Mouse (Mus musculus) testis, adult 2 months (tissue): ENCODE measurements around the gene Prps1l3. TPM values are rescaled to one million over a fixed set of nuclear protein-coding genes. Genes with fewer than 3 reads are reported as not detected.

Source experiments
- H3K27ac ChIP-seq: fragments of 200-500 bp; 2 replicates; pipeline ENCODE4 v1.5.1; 2012; ENCODE audit warnings: low read depth, low read length; ENCODE audit not compliant: control insufficient read depth, insufficient read depth
- H3K27me3 ChIP-seq: fragments of 200-500 bp; 2 replicates; pipeline ENCODE4 v1.6.1; 2012; ENCODE audit warnings: mild to moderate bottlenecking, low read length, moderate library complexity; ENCODE audit not compliant: control insufficient read depth, insufficient read depth
- H3K36me3 ChIP-seq: fragments of 200-500 bp; 2 replicates; pipeline ENCODE4 v1.6.1; 2012; ENCODE audit warnings: mild to moderate bottlenecking, low read length; ENCODE audit not compliant: control insufficient read depth, insufficient read depth
- H3K4me1 ChIP-seq: fragments of 200-500 bp; 2 replicates; pipeline ENCODE4 v1.6.1; 2012; ENCODE audit warnings: low read length; ENCODE audit not compliant: control insufficient read depth, insufficient read depth
- H3K4me3 ChIP-seq: fragments of 200-500 bp; 2 replicates; pipeline ENCODE4 v1.5.1; 2012; ENCODE audit warnings: low read depth, mild to moderate bottlenecking, low read length, moderate library complexity, mixed read lengths; ENCODE audit not compliant: control insufficient read depth
- CTCF ChIP-seq: fragments of 200-500 bp; IDR thresholded peaks from 2 replicates; pipeline ENCODE4 v1.5.1; 2012; ENCODE audit warnings: low read depth, mild to moderate bottlenecking, inconsistent platforms, low read length, moderate library complexity; ENCODE audit not compliant: control insufficient read depth, insufficient read depth, insufficient replicate concordance
- POLR2A ChIP-seq: fragments of 200-500 bp; IDR thresholded peaks from 2 replicates; pipeline ENCODE4 v1.6.1; 2012; ENCODE audit warnings: low read depth, mild to moderate bottlenecking, inconsistent platforms, low read length, moderate library complexity; ENCODE audit not compliant: control insufficient read depth
- polyA plus RNA-seq: library from polyadenylated mRNA; depleted of rRNA; stranded (reverse); fragments of >200 nt; gene quantifications from 2 replicates; pipeline ENCODE4 v1.2.3, GENCODE M21; 2012; rRNA removed

Prps1l3 gene
- polyA plus RNA-seq, 1 experiment: 18.8 TPM

GRCm38 (mm10) chr12:57243671-57244495, 13.7 kb downstream of the Prps1l3 start:
- H3K4me3 ChIP-seq: no peak overlapping the region
- H3K27ac ChIP-seq: no peak overlapping the region
- no peaks in the 10 kb centered on the region for H3K36me3 ChIP-seq
- TF ChIP-seq POLR2A: no peak
- no peak for TF ChIP-seq CTCF
- no peaks in the 10 kb centered on the region for H3K27me3 ChIP-seq
- H3K4me1 ChIP-seq: no peaks in the 10 kb centered on the region

- no peak overlapping the region for H3K27ac ChIP-seq
- no peaks in the 10 kb centered on the region for H3K27me3 ChIP-seq
Observed at GRCm38 (mm10) chr12:57258572-57258971, 28.4 kb downstream of the Prps1l3 start.

GRCm38 (mm10) chr12:57275456-57275855, 45.2 kb downstream of the Prps1l3 start:
- no peak overlapping the region for H3K4me3 ChIP-seq
- no peak overlapping the region for H3K27ac ChIP-seq
- TF ChIP-seq POLR2A (no peak), CTCF (no peak)

More at GRCm38 (mm10) chr12:57258572-57258971, 28.4 kb downstream of the Prps1l3 start:
- no peak overlapping the region for H3K4me3 ChIP-seq
- H3K4me1 ChIP-seq: no peaks in the 10 kb centered on the region
- TF ChIP-seq CTCF (no peak), POLR2A (no peak)
- H3K36me3 ChIP-seq: no peaks in the 10 kb centered on the region

GRCm38 (mm10) chr12:57281155-57282114, 51.2 kb downstream of the Prps1l3 start:
- no peaks in the 10 kb centered on the region for H3K36me3 ChIP-seq
- no peak overlapping the region for H3K27ac ChIP-seq
- H3K27me3 ChIP-seq: no peaks in the 10 kb centered on the region
- no peak for TF ChIP-seq POLR2A
- no peak for TF ChIP-seq CTCF
- H3K4me3 ChIP-seq: no peak overlapping the region
- H3K4me1 ChIP-seq: no peaks in the 10 kb centered on the region

More at GRCm38 (mm10) chr12:57275456-57275855, 45.2 kb downstream of the Prps1l3 start:
- Histone ChIP-seq H3K27me3 (no peaks in the 10 kb centered on the region), H3K4me1 (no peaks in the 10 kb centered on the region), H3K36me3 (no peaks in the 10 kb centered on the region)

GRCm38 (mm10) chr12:57285303-57286059, 55.3 kb downstream of the Prps1l3 start:
- Histone ChIP-seq H3K4me1 (no peaks in the 10 kb centered on the region), H3K4me3 (no peak overlapping the region), H3K27me3 (no peaks in the 10 kb centered on the region), H3K27ac (no peak overlapping the region), H3K36me3 (no peaks in the 10 kb centered on the region)
- TF ChIP-seq POLR2A (no peak), CTCF (no peak)

Other genes starting within 250 kb of the Prps1l3 start
- 0.75 and 0.84 TPM in 2 replicates for gene Slc25a21, start 32.9 kb upstream of the Prps1l3 start, polyA plus RNA-seq
- 2.7 and 4.1 TPM in 2 replicates for gene Mipol1, start within 50 bp of the Prps1l3 start, polyA plus RNA-seq